Mouse (Mus musculus) C2C12 (cell line): ENCODE measurements around the gene Cdk14.

Experiments
- CEBPB ChIP-seq: IDR thresholded peaks from one replicate; pipeline ENCODE4 v1.6.1; 2011; ENCODE audit warnings: low read depth, mild to moderate bottlenecking, control low read depth, moderate library complexity
- CTCF ChIP-seq: IDR thresholded peaks from one replicate; pipeline ENCODE4 v1.5.1; 2011; ENCODE audit not compliant: control insufficient read depth, insufficient read depth, insufficient read length
- MAX ChIP-seq: IDR thresholded peaks from one replicate; pipeline ENCODE4 v1.6.1; 2011; ENCODE audit warnings: mild to moderate bottlenecking, control low read depth

DNA sequence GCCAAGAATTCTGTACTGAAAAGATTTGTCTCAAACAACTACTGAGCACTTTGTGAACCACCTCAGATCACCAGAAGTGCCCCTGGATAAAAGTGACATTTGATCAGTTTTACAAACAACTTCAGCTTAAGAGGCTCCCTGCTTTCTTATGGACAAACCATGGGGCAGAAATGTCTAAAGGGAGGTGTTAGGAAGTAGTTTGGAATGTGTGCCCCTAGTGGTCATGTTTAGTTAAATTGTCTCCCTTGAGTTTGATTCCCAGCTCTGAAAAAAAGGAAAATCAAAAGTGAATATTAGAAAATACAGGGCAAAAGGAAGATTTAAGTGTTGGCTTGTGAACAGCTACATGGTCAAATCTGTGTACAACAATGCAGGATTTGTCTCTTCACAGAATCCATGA, 123.3 kb downstream of the Cdk14 start:
- TF ChIP-seq CEBPB (no peak), CTCF (no peak), MAX (no peak)
